Mouse (Mus musculus) thymus, adult 18-20 months (tissue): ENCODE results near the gene Adcy7.

ENCODE experiments used
- DNase-seq, 2 experiments: peaks; one replicate each; pipeline ENCODE4 v3.0.0; 2022; ENCODE audit warnings: mixed read lengths in 2 of 2

The Adcy7 gene

GRCm38 (mm10) chr8:88339221-88339620, 67.0 kb downstream of the Adcy7 start:
- DNase-seq, result no peak

GRCm38 (mm10) chr8:88339887-88340695, 67.9 kb downstream of the Adcy7 start:
- DNase-seq, result no peak

- no peak for DNase-seq
Observed at GRCm38 (mm10) chr8:88342026-88342425, 69.8 kb downstream of the Adcy7 start.

GRCm38 (mm10) chr8:88349046-88349445, 76.8 kb downstream of the Adcy7 start:
- no peak for DNase-seq

- DNase-seq, result no peak
Observed at GRCm38 (mm10) chr8:88357226-88357933, 85.2 kb downstream of the Adcy7 start.

- no peak for DNase-seq
Observed at GRCm38 (mm10) chr8:88357946-88358345, 85.7 kb downstream of the Adcy7 start.

- DNase-seq, result no peak
Observed at GRCm38 (mm10) chr8:88359959-88360358, 87.8 kb downstream of the Adcy7 start.

GRCm38 (mm10) chr8:88361044-88361707, 89.0 kb downstream of the Adcy7 start:
- DNase-seq, result peak in 1 of 2 experiments; percentile 30

- DNase-seq, result peak; percentile 54 to 59
Observed at GRCm38 (mm10) chr8:88361708-88362428, 89.7 kb downstream of the Adcy7 start, which contains the start of gene Brd7. Gene Brd7 (minus strand): TSS chr8:88362194.

GRCm38 (mm10) chr8:88362446-88363150, 90.4 kb downstream of the Adcy7 start:
- no peak for DNase-seq

- DNase-seq, result no peak
Observed at GRCm38 (mm10) chr8:88369221-88369620, 97.0 kb downstream of the Adcy7 start.

GRCm38 (mm10) chr8:88369805-88370204, 97.6 kb downstream of the Adcy7 start:
- DNase-seq, result no peak

GRCm38 (mm10) chr8:88371522-88371921, 99.3 kb downstream of the Adcy7 start:
- DNase-seq, result no peak

- peak; percentile 34 to 49 for DNase-seq
Observed at GRCm38 (mm10) chr8:88376836-88377582, 104.8 kb downstream of the Adcy7 start.
